Mouse (Mus musculus) spleen, adult 2 months (tissue): ENCODE results near the gene Tram2. TPM values are rescaled to one million over a fixed set of nuclear protein-coding genes. Genes with fewer than 3 reads are reported as not detected.

ENCODE experiments used
- DNase-seq, 2 experiments: peaks; one replicate each; pipeline versions ENCODE4 v3.0.0 to v3.0.0-alpha.2; 2012 to 2021; ENCODE audit warnings: low spot score in 2 of 2, low read depth in 1 of 2
- H3K27ac ChIP-seq: fragments of 200-500 bp; 2 replicates; pipeline ENCODE4 v1.5.1; 2012; ENCODE audit warnings: low read length, inconsistent platforms; ENCODE audit not compliant: insufficient read depth
- H3K27me3 ChIP-seq: fragments of 200-500 bp; 2 replicates; pipeline ENCODE4 v1.6.1; 2012; ENCODE audit warnings: mild to moderate bottlenecking, moderate library complexity, low read length, inconsistent platforms; ENCODE audit not compliant: control insufficient read depth, insufficient read depth
- H3K36me3 ChIP-seq: fragments of 200-500 bp; 2 replicates; pipeline ENCODE4 v1.6.1; 2012; ENCODE audit warnings: mild to moderate bottlenecking, low read length, inconsistent platforms; ENCODE audit not compliant: control insufficient read depth, insufficient read depth
- H3K4me1 ChIP-seq: fragments of 200-500 bp; 2 replicates; pipeline ENCODE4 v1.6.1; 2011; ENCODE audit warnings: inconsistent platforms; ENCODE audit not compliant: control insufficient read depth, insufficient read depth, insufficient read length
- H3K4me3 ChIP-seq: fragments of 200-500 bp; 2 replicates; pipeline ENCODE4 v1.5.1; 2011; ENCODE audit warnings: mild to moderate bottlenecking, inconsistent platforms; ENCODE audit not compliant: insufficient read depth, insufficient read length; ENCODE audit errors: extremely low read depth
- CTCF ChIP-seq: fragments of 200-500 bp; IDR thresholded peaks from 2 replicates; pipeline ENCODE4 v1.5.1; 2011; ENCODE audit warnings: mild to moderate bottlenecking, inconsistent platforms; ENCODE audit not compliant: insufficient read depth, insufficient read length, insufficient replicate concordance; ENCODE audit errors: extremely low read depth
- POLR2A ChIP-seq: fragments of 200-500 bp; IDR thresholded peaks from 2 replicates; pipeline ENCODE4 v1.6.1; 2011; ENCODE audit warnings: low read depth, low read length, inconsistent platforms
- WGBS: fragments of 180-500 bp; shearing (Covaris S2); methylation state at CpG from one replicate; pipeline ENCODE4 v1.1.7; 2018; 5-methylcytosine and 5-hydroxymethylcytosine counted together
- polyA plus RNA-seq: library from polyadenylated mRNA; depleted of rRNA; stranded (reverse); fragments of >200 nt; gene quantifications from 2 replicates; pipeline ENCODE4 v1.2.3, GENCODE M21; 2012

Gene Tram2
- polyA plus RNA-seq, 1 experiment, result 5.5 TPM

DNA sequence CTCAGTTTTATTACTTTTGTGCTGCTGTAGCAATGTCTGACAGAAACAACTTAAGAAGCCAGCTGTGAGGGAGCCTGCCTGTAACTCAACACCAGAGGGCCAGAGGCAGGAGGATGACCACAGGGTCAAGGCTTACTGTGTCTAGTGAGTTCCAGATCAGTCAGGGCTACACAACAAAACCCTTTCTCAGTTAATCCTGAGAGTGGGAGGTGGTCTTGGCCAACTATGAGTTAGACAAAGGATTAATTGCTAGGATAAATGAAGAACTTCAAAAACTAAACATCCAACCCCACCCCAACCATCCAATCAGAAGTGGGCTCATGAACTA, 45.3 kb downstream of the Tram2 start:
- Histone ChIP-seq H3K4me1 (peaks cover 17% of the 10 kb centered on the region; the same call in 1 of the 2 replicates), H3K27ac (no peak overlapping the region), H3K27me3 (no peaks in the 10 kb centered on the region), H3K4me3 (no peak overlapping the region), H3K36me3 (no peaks in the 10 kb centered on the region)
- DNase-seq, result no peak
- TF ChIP-seq POLR2A, result no peak
- no peak for TF ChIP-seq CTCF

DNA sequence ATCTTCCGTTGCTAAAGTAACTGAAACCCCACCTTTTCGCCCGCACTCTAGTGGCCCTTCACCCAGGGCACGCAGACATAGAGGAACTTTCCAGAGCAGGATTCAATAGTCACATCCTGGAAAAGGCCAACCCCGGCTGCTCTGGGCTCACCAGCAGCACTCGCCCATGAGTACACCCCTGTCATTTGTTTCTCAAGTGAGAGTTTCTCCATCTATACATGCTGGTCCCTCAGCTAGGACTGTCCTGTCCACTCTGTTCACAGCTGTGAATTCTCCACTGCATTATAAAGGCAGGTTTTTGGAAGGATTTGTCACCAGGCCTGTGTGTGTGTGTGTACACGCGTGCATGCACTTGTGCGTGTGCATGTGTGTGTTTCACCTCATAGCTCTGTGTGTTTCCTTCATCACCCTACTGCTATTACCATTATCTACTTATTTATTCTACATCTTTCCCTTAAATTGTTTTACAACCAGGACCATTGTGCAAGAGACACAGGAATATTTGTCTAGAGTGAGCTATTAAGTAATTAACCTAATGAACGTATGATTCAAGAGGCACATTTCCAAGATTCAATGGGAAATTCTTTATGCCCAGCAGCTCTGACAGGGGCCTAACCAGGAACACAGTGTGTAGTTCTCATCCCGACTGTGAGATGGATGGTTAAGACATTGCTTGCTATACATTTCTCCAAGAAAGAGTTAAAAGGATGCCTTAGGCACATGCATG, 45.8 kb downstream of the Tram2 start:
- H3K4me1 ChIP-seq, result peaks cover 12% of the 10 kb centered on the region; the same call in 1 of the 2 replicates
- TF ChIP-seq POLR2A (no peak), CTCF (no peak)
- H3K4me3 ChIP-seq, result no peak overlapping the region
- no peaks in the 10 kb centered on the region for H3K27me3 ChIP-seq
- 95% methylated on average over 11 of the region's 11 CpGs for WGBS
- H3K36me3 ChIP-seq, result no peaks in the 10 kb centered on the region
- no peak for DNase-seq
- no peak overlapping the region for H3K27ac ChIP-seq

DNA sequence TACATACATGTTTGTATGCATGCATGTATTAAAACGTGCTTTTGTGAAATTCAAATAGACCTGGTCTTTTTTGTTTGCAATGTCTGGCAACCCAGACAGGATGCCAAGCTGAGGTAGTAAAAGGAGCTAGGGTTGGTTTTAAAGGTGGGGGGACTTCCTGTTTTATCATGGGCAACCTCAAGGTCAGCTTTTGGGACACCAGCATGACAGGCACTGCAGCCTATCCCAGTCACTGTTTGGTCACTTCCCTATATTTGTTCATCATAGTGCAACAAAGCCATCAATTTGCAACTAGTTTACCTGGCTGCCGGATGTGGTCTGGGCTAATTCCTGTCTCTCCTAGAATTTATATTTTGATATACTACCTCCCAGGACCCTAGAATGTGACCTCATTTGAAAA, 47.4 kb downstream of the Tram2 start:
- no peak for DNase-seq
- H3K36me3 ChIP-seq, result no peaks in the 10 kb centered on the region
- H3K27ac ChIP-seq, result no peak overlapping the region
- H3K4me1 ChIP-seq, result peaks cover 9% of the 10 kb centered on the region; the same call in 1 of the 2 replicates
- 76% methylated on average over 2 of the region's 2 CpGs for WGBS
- no peak overlapping the region for H3K4me3 ChIP-seq
- no peaks in the 10 kb centered on the region for H3K27me3 ChIP-seq
- TF ChIP-seq POLR2A (no peak), CTCF (no peak)

DNA sequence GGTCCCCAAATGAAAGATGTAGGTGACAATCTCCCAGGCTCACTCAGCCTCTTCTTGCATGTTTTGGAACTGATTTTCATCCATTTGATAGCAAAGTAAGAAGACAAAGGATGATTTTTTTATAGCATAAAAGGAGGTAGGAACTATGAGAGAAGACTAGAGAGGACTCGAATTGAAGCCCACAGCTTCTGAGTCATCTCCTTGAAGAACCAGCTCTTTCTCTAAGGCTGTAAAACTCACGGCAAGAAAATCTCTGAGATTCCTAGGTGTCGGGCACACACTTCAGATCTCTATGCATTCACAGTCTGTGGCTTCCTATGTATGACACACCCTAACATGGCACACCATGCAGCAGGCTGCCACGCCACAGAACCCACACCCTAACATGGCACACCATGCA, 50.0 kb downstream of the Tram2 start:
- H3K27me3 ChIP-seq, result no peaks in the 10 kb centered on the region
- TF ChIP-seq CTCF, result no peak
- no peak for TF ChIP-seq POLR2A
- 76% methylated on average over 4 of the region's 4 CpGs for WGBS
- H3K27ac ChIP-seq, result no peak overlapping the region
- no peak for DNase-seq
- peaks cover 5% of the 10 kb centered on the region; the same call in 1 of the 2 replicates for H3K4me1 ChIP-seq
- H3K36me3 ChIP-seq, result no peaks in the 10 kb centered on the region
- H3K4me3 ChIP-seq, result no peak overlapping the region

DNA sequence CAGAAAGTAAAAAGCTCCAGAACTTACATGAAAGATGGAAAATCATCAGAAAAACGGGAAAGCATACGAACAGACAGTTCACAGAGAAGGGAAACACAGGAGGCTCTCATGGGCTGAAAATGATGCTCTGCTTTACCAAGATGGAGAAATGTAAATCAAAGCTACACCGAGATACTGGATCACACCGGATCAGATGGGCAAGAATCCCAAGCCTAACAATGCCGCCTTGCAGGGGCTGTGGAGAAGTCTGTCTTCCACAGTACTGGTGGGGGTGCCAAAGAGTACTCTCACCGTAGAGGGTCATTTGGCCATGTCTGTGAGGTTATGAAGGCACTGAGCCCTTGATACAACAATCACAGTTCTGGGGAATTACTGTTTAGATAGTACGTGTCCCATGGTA, 52.5 kb downstream of the Tram2 start:
- Histone ChIP-seq H3K36me3 (no peaks in the 10 kb centered on the region), H3K4me3 (no peak overlapping the region), H3K4me1 (peaks cover 2% of the 10 kb centered on the region; the same call in 1 of the 2 replicates), H3K27me3 (no peaks in the 10 kb centered on the region), H3K27ac (no peak overlapping the region)
- TF ChIP-seq CTCF (no peak), POLR2A (no peak)
- 93% methylated on average over 7 of the region's 7 CpGs for WGBS
- DNase-seq, result no peak

DNA sequence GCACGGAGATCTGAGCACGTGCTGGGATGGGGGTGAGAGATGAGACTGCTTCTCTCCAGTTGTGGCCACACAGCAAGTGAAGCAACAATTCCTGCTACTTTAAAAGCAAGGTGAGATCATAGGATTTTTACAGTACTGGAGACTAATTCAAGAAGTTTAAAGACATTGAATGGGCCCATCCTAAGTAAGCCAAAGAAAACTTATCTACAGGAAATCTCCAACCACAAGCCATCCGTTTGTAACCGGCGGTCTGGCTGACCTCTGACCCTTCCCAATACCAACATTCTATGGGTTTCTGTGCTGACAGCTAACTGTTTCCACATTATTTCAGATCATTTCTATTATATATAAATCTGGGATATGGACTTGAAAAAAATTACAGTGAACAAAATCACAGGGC, 53.8 kb downstream of the Tram2 start:
- Histone ChIP-seq H3K27me3 (no peaks in the 10 kb centered on the region), H3K27ac (no peak overlapping the region), H3K36me3 (no peaks in the 10 kb centered on the region), H3K4me3 (no peak overlapping the region), H3K4me1 (peaks cover 2% of the 10 kb centered on the region; the same call in 1 of the 2 replicates)
- WGBS, result 30% methylated on average over 5 of the region's 5 CpGs
- TF ChIP-seq POLR2A (no peak), CTCF (no peak)
- no peak for DNase-seq

DNA sequence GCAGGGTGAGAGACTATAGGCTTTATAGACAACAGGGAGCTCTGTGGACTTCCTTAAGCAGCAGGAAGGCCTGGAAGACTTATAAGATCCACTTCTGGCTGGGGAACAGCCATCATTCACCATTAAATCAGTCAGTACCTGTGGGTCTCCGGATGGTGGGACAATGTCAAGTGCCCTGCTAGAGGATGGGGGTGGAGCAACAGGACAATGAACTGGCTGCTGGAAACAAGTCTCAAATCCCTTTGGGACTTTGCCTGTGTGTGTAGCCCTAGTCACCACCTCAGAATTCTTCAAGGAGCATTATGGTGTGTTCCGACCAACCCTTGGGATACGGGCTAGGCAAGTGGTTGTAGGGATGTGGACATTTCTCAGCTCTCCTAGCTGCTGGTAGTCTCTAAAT, 55.9 kb downstream of the Tram2 start:
- Histone ChIP-seq H3K36me3 (no peaks in the 10 kb centered on the region), H3K4me1 (peaks cover 2% of the 10 kb centered on the region; the same call in 1 of the 2 replicates), H3K4me3 (no peak overlapping the region), H3K27me3 (no peaks in the 10 kb centered on the region), H3K27ac (no peak overlapping the region)
- no peak for TF ChIP-seq POLR2A
- no peak for TF ChIP-seq CTCF
- WGBS, result 90% methylated on average over 3 of the region's 3 CpGs
- no peak for DNase-seq
